Mouse (Mus musculus) forebrain, embryonic 10.5 days (tissue): ENCODE measurements around the gene Camk2b. TPM values are rescaled to one million over a fixed set of nuclear protein-coding genes. Genes with fewer than 3 reads are reported as not detected.
A peak's percentile ranks its signal among the peaks of the same experiment; 100 is the strongest.

ENCODE experiments used
- DNase-seq: peaks from one replicate; pipeline ENCODE4 v3.0.0-alpha.2; 2017; ENCODE audit warnings: low spot score; ENCODE audit errors: extremely low spot score
- H3K27ac ChIP-seq: fragments of 300-500 bp; sonication (generic); 2 replicates; pipeline ENCODE4 v1.5.1; 2016; ENCODE audit warnings: mild to moderate bottlenecking
- H3K27me3 ChIP-seq: fragments of 300-500 bp; sonication (generic); 2 replicates; pipeline ENCODE4 v1.6.1; 2016; ENCODE audit warnings: mild to moderate bottlenecking; ENCODE audit not compliant: poor library complexity, severe bottlenecking
- H3K36me3 ChIP-seq: fragments of 300-500 bp; sonication (generic); replicated peaks from 2 replicates; pipeline ENCODE4 v1.6.1; 2016; ENCODE audit warnings: mild to moderate bottlenecking, moderate library complexity
- H3K4me1 ChIP-seq: fragments of 300-500 bp; sonication (generic); 2 replicates; pipeline ENCODE4 v1.6.1; 2016
- H3K4me3 ChIP-seq: fragments of 300-500 bp; sonication (generic); 2 replicates; pipeline ENCODE4 v1.5.1; 2016; ENCODE audit warnings: mild to moderate bottlenecking, moderate library complexity
- H3K9me3 ChIP-seq: fragments of 300-500 bp; sonication (generic); 2 replicates; pipeline ENCODE4 v1.6.1; 2016; ENCODE audit warnings: mild to moderate bottlenecking, moderate library complexity
- WGBS: fragments of 180-500 bp; shearing (Covaris S2); methylation state at CpG from one replicate; pipeline ENCODE4 v1.1.7; 2016; 5-methylcytosine and 5-hydroxymethylcytosine counted together
- polyA plus RNA-seq: library from polyadenylated mRNA; unstranded; fragments of >200 nt; fragmentation: Nextera tagmentation; extraction: Ambion mirVana; gene quantifications from 2 replicates; pipeline ENCODE4 v1.2.1, GENCODE M21; 2016

Camk2b gene
- polyA plus RNA-seq, 1 experiment from 2014 or later = 0.51 TPM

DNA sequence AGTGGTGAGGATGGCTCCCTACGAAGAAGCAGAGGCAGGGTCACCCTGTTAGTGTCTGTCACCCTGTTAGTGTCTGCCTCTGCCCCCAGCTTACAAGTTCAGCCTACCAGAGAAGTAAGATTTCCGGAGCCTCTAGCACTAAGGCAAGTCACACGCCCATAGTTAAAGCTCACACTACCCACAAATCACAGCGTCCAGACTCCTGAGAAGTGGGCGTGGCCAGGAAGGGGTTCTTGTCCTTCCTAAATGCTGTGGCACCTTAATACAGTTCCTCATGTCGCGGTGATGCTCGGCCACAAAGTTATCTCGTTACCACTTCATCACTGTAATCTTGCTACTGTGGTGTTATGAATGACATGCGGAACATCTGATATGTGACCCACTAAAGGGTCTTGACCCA is 78.0 kb downstream of the Camk2b start:
- H3K27ac ChIP-seq = no peak overlapping the region
- H3K4me3 ChIP-seq = no peak overlapping the region
- no peaks in the 10 kb centered on the region for H3K4me1 ChIP-seq
- no peaks in the 10 kb centered on the region for H3K9me3 ChIP-seq
- WGBS = 81% methylated on average over 10 of the region's 10 CpGs
- DNase-seq = no peak
- H3K36me3 ChIP-seq = no peaks in the 10 kb centered on the region
- no peaks in the 10 kb centered on the region for H3K27me3 ChIP-seq

GRCm38 (mm10) chr11:5983629-5984028 is 82.5 kb downstream of the Camk2b start:
- no peaks in the 10 kb centered on the region for H3K36me3 ChIP-seq
- H3K27ac ChIP-seq = no peak overlapping the region
- no peaks in the 10 kb centered on the region for H3K27me3 ChIP-seq
- no peak for DNase-seq
- H3K4me3 ChIP-seq = no peak overlapping the region
- WGBS = 89% methylated on average over 5 of the region's 5 CpGs
- H3K4me1 ChIP-seq = peaks cover 8% of the 10 kb centered on the region
- H3K9me3 ChIP-seq = no peaks in the 10 kb centered on the region

GRCm38 (mm10) chr11:5981323-5981722 is 84.8 kb downstream of the Camk2b start:
- H3K27me3 ChIP-seq = no peaks in the 10 kb centered on the region
- no peak overlapping the region for H3K27ac ChIP-seq
- no peaks in the 10 kb centered on the region for H3K36me3 ChIP-seq
- H3K4me1 ChIP-seq = peaks cover 16% of the 10 kb centered on the region
- no peaks in the 10 kb centered on the region for H3K9me3 ChIP-seq
- WGBS = 90% methylated on average over 7 of the region's 7 CpGs
- no peak for DNase-seq
- H3K4me3 ChIP-seq = no peak overlapping the region

- H3K4me1 ChIP-seq = peaks cover 24% of the 10 kb centered on the region
- no peaks in the 10 kb centered on the region for H3K27me3 ChIP-seq
- 71% methylated on average over 8 of the region's 8 CpGs for WGBS
- H3K9me3 ChIP-seq = no peaks in the 10 kb centered on the region
- DNase-seq = no peak
- H3K27ac ChIP-seq = no peak overlapping the region
- no peaks in the 10 kb centered on the region for H3K36me3 ChIP-seq
- no peak overlapping the region for H3K4me3 ChIP-seq
Measured at GRCm38 (mm10) chr11:5980561-5980960, 85.6 kb downstream of the Camk2b start.

DNA sequence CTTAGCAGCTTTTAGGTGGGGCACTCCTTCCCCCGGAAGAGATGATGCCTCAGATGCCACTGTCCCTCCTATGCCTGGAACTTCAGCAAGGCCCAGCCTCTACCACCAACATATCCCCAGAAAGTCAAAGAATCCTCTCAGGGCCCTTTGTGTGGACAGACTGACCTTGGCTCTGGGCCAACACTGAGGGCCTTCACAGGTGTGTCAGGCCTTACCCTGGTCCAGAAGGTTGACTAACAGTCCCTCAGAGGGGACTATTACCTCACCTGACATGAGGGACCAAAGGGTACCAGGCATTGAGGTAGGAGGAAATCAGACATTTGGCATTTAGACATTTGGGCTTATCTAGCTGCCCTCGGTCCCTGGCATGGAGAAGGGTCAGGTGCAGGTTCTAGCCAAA is 86.1 kb downstream of the Camk2b start:
- Histone ChIP-seq H3K27me3 (no peaks in the 10 kb centered on the region), H3K36me3 (no peaks in the 10 kb centered on the region), H3K4me3 (no peak overlapping the region), H3K27ac (no peak overlapping the region), H3K9me3 (no peaks in the 10 kb centered on the region), H3K4me1 (peaks cover 24% of the 10 kb centered on the region)
- WGBS = 94% methylated on average over 2 of the region's 2 CpGs
- DNase-seq = no peak

DNA sequence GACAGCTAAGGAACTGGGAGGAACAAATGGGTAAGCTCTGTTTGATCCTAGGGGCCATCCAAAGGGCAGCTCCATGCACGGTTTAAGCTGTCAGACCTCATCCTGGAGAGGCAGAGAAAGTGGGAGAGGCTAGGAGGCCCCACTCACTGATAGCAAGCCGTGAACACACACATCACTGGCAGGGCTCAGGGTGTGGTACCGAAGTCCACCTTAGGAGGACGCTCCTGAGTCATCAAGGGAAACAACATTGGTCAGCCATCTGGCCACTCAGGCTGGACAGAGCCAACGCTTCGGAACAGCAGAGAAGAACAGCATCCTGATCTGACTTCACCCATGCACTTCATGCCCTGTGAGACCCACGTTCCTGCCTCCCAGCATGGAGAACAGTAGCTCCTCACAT is 87.1 kb downstream of the Camk2b start:
- peaks cover 24% of the 10 kb centered on the region for H3K4me1 ChIP-seq
- WGBS = 92% methylated on average over 7 of the region's 7 CpGs
- H3K27me3 ChIP-seq = no peaks in the 10 kb centered on the region
- H3K27ac ChIP-seq = no peak overlapping the region
- no peak for DNase-seq
- no peak overlapping the region for H3K4me3 ChIP-seq
- no peaks in the 10 kb centered on the region for H3K9me3 ChIP-seq
- no peaks in the 10 kb centered on the region for H3K36me3 ChIP-seq

DNA sequence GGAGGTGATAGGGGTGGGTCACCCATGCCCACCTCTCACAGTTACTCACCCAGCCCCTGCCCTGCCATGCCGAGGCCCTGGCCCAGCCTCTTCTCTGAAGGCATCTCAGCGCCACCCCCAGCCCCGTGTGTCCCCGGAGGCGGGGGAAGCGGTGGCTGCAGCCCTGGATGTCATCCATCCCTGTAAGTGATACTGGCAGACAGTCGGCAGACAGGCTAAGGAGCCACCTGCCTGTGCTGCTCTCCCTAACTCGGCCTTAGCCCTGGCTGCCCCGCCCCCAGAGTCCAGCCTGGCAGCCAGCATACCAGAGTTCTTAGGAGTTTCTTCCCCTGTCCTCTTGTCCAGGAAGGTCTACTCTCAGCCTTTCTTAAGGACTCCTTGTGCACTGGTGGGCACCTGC is 90.1 kb downstream of the Camk2b start:
- no peak for DNase-seq
- no peak overlapping the region for H3K27ac ChIP-seq
- peaks cover 7% of the 10 kb centered on the region for H3K36me3 ChIP-seq
- H3K27me3 ChIP-seq = no peaks in the 10 kb centered on the region
- no peak overlapping the region for H3K4me3 ChIP-seq
- no peaks in the 10 kb centered on the region for H3K9me3 ChIP-seq
- peaks cover 49% of the 10 kb centered on the region for H3K4me1 ChIP-seq
- WGBS = 30% methylated on average over 9 of the region's 9 CpGs

- Histone ChIP-seq H3K27ac (no peak overlapping the region), H3K4me1 (peaks cover 45% of the 10 kb centered on the region), H3K4me3 (no peak overlapping the region), H3K9me3 (no peaks in the 10 kb centered on the region), H3K27me3 (no peaks in the 10 kb centered on the region), H3K36me3 (peaks cover 17% of the 10 kb centered on the region)
- WGBS = 57% methylated on average over 2 of the region's 2 CpGs
- DNase-seq = no peak
Measured at GRCm38 (mm10) chr11:5975068-5975467, 91.1 kb downstream of the Camk2b start.

- Histone ChIP-seq H3K27me3 (no peaks in the 10 kb centered on the region), H3K4me1 (peaks cover 45% of the 10 kb centered on the region), H3K4me3 (no peak overlapping the region), H3K36me3 (peaks cover 26% of the 10 kb centered on the region), H3K9me3 (no peaks in the 10 kb centered on the region), H3K27ac (0 out of 2 replicates have a peak overlapping the region, but pooled peaks have one; percentile 12)
- 79% methylated on average over 6 of the region's 6 CpGs for WGBS
- no peak for DNase-seq
Measured at GRCm38 (mm10) chr11:5974053-5974452, 92.1 kb downstream of the Camk2b start.

GRCm38 (mm10) chr11:5973151-5973550 is 93.0 kb downstream of the Camk2b start:
- DNase-seq = no peak
- H3K27ac ChIP-seq = 0 out of 2 replicates have a peak overlapping the region, but pooled peaks have one; percentile 12
- H3K4me1 ChIP-seq = peaks cover 50% of the 10 kb centered on the region
- no peak overlapping the region for H3K4me3 ChIP-seq
- peaks cover 35% of the 10 kb centered on the region for H3K36me3 ChIP-seq
- H3K9me3 ChIP-seq = no peaks in the 10 kb centered on the region
- 49% methylated on average over 7 of the region's 7 CpGs for WGBS
- H3K27me3 ChIP-seq = no peaks in the 10 kb centered on the region

DNA sequence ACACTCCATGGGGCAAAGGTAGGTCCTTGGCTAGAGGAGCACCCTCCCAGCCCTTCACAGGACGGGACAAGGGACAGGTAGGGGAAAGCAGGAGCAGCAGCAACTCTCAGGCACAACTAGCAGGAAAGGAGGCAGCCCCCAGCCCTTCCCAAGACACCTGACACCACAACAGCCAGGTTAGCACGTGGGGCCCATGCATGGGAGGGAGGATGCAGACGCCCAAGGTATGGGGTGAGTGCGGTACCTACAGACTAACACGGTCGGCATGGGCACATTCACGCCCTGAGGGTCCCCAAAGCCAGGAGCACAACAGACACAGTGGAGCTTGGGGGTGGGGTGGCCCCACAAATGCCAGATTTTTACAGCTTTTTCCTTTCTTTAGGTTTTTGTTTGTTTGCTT is 95.0 kb downstream of the Camk2b start:
- no peaks in the 10 kb centered on the region for H3K27me3 ChIP-seq
- no peak for DNase-seq
- H3K9me3 ChIP-seq = no peaks in the 10 kb centered on the region
- H3K36me3 ChIP-seq = peaks cover 55% of the 10 kb centered on the region
- peaks cover 51% of the 10 kb centered on the region for H3K4me1 ChIP-seq
- 52% methylated on average over 7 of the region's 7 CpGs for WGBS
- no peak overlapping the region for H3K4me3 ChIP-seq
- no peak overlapping the region for H3K27ac ChIP-seq

DNA sequence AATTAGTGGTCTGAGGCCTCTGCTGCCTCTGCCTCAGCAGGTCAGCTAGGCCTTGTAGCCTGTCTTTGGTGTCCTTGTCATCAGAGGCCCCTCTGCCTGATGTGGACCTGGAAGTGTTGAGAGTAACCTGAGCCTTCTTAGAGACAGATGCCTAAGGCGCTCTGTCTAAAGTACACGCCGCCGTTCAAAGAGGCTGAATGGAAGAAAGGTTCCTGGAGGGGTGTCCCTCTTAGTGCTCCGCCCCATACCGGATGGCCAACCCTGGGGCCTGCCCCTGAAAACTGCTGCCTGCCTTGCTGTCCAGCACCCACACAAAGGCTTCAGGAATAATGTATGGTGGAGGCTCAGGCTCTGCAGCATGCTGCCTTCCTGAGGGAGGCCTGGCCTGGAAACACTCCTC is 97.9 kb downstream of the Camk2b start:
- Histone ChIP-seq H3K4me1 (peaks cover 38% of the 10 kb centered on the region), H3K4me3 (no peak overlapping the region), H3K27ac (no peak overlapping the region), H3K27me3 (no peaks in the 10 kb centered on the region), H3K36me3 (peaks cover 84% of the 10 kb centered on the region), H3K9me3 (no peaks in the 10 kb centered on the region)
- 58% methylated on average over 6 of the region's 6 CpGs for WGBS
- DNase-seq = no peak

DNA sequence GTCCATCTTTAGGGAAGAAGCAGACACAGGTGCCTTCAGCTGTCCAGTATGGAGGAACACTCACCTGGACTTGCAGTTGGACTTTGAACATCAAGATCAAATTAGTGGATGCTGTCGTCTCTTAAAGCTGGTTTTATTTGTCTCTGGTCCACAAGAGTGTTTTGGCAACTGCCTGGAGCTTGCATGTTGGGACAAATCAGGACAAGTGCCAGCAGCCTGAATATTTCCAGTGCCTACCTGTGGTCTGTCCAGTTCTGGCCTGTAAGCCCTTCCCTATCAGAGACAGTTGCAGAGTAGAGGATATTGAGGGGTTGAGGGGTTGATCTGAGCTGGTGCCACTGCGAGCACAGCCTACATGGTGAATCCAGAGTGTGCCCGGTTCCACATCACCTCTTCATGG is 99.4 kb downstream of the Camk2b start:
- Histone ChIP-seq H3K27me3 (no peaks in the 10 kb centered on the region), H3K27ac (no peak overlapping the region), H3K9me3 (no peaks in the 10 kb centered on the region), H3K4me3 (no peak overlapping the region), H3K36me3 (peaks cover 96% of the 10 kb centered on the region), H3K4me1 (peaks cover 24% of the 10 kb centered on the region; the same call in 1 of the 2 replicates)
- no peak for DNase-seq
- 89% methylated on average over 3 of the region's 3 CpGs for WGBS

DNA sequence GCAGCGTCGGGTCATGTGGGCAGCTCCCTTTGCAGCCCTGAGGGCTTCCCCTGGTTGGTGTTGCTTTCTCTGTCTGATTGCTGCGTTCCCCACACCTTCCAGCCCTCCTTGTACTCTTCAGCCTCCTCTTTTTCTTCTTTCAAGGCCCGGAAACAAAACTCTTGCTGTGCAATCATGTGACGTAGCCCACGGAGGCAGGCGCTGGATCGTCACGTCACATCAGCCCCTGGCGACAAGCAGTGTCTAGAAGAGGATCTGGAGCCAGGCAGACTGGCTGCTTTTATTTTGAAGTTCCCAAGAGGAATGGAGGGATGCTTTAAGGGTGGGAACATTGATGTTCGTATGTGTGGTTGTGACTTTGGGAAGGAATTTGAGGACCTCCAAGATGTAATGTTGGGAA is 100.3 kb downstream of the Camk2b start:
- 90% methylated on average over 11 of the region's 11 CpGs for WGBS
- Histone ChIP-seq H3K4me1 (peaks cover 16% of the 10 kb centered on the region; the same call in 1 of the 2 replicates), H3K27ac (no peak overlapping the region), H3K27me3 (no peaks in the 10 kb centered on the region), H3K36me3 (peaks cover 99% of the 10 kb centered on the region), H3K4me3 (no peak overlapping the region), H3K9me3 (no peaks in the 10 kb centered on the region)
- no peak for DNase-seq
